Mouse (Mus musculus): ENCODE measurements around the gene Trim11.
"Not testable (repeated sequence)": the region's sequence is repeated elsewhere in the genome, so short reads cannot be mapped to it uniquely, and the experiment has no call there.

Gene Trim11

DNA sequence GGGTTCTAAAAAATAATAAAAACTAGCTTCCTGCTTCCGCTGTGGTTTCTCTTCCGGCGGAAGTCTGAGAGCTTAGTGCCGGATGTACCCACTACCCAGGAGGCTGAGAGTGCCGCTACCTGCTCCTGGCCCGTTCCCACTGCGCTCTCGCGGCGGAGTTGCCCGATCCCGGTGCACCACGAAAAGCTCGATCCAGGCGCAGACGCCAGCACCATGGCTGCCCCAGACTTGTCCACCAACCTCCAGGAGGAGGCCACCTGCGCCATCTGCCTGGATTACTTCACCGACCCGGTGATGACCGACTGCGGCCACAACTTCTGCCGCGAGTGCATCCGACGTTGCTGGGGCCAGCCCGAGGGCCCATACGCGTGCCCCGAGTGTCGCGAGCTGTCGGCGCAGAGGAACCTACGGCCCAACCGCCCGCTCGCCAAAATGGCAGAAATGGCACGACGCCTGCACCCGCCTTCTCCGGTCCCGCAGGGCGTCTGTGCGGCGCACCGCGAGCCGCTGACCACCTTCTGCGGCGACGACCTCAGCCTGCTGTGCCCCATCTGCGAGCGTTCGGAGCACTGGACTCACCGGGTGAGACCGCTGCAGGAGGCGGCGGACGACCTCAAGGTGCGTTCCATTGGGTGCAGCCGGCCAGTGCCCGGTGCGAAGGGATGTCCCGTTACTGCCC, at the start of gene Trim11:
TSS of gene Trim11 (plus strand) at position 67 of the 679 bp plus-strand sequence.
- DNase-seq (ENCODE audit: low read depth, low spot score), result peak; percentile 64

DNA sequence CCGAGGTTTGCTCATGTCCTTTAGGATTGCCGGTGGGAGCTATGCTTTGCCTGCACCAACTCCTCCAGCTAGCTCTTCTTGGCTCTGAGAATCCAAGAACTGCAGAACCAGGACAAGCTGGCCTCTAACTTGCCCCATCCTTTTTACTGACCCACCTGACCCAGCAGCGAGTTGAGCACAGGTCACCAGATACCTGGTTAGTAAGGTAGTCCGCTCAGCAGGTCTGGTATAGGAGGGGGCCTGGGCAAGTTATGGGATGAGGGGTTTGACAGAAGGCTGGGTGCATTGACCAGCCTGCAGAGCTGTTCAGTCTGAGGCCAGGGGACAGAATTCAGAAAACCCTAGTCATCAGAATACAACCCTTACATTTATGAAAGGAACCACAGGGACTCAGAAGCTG, 48.8 kb upstream of the Trim11 start:
- DNase-seq (ENCODE audit: low read depth, low spot score), result no peak

DNA sequence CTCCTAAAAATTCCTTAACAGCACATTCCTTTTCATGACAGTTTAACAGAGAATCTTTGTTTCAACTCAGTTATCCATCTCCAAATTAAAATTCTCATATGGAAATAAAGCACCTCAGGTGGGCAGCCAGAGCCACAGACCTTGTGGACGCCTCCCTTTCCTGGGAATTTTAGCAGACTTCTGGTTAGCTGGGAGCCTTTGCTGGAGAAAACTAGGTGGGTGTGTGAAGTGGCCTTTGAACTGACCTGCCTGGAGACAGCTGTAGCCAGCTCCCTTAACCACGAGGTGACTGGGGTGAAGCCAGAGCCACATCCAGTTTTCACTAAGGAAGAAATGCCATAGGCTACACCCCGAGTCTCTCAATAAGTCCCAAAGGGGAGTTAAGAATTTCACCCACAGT, 48.3 kb upstream of the Trim11 start:
- no peak for DNase-seq (ENCODE audit: low read depth, low spot score)

DNA sequence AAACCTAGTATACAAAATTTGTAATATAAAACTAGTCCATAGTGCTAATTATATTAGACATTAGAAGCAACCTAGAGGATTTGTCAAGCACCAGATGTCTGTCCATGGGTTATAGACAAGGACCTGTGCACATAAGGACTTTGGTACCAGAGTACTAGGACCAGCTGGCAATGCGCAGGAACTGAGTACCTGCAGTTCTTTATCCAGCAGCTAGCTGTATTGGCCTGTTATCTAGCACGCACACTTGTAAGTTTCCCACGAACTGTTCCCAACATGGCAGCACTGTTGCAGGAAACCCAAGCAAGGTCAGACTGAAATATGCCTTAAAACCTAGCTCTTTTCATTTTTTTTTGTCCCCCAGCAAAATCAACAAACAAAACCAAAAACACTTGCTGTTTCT, 47.6 kb upstream of the Trim11 start:
- DNase-seq (ENCODE audit: low read depth, low spot score), result no peak

DNA sequence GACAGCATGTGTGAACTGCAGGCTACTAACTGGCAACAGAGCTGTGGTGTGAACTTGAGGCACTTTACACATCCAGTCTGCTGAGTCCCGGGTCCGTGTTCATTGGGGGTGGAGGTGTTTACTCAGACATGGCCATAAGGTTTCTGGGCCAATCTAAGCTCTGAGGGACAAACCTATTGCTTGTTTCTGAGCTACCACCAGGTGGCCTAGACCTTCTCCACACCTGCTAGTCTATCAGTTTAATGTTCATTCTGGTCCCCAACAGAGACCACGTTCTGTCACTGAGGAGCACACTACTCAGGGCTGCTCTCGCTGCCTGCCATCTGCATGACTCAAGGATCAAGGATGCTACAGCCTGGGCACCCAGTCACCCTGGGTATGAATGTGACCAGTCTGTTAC, 46.3 kb upstream of the Trim11 start:
- no peak for DNase-seq (ENCODE audit: low read depth, low spot score)

DNA sequence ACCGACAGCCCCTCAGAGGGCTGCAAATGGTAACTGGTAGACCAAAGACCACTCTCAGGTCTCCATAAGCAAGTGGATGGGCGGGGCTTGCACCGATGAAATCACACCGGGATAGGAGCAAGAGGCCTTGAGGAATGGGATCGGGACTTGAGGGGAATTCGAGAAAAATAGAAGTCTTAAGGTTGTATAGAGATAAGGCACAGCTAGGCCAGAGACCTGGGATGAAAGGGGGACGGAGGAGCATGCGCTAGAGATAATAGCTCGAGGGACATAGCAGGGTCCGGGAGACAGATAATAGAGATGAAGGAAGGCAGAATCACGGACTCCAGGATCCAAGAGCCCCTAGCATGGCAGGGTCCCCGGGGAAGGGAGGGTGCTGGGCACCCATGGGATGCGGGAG, 40.0 kb upstream of the Trim11 start:
- no peak for DNase-seq (ENCODE audit: low read depth, low spot score)

DNA sequence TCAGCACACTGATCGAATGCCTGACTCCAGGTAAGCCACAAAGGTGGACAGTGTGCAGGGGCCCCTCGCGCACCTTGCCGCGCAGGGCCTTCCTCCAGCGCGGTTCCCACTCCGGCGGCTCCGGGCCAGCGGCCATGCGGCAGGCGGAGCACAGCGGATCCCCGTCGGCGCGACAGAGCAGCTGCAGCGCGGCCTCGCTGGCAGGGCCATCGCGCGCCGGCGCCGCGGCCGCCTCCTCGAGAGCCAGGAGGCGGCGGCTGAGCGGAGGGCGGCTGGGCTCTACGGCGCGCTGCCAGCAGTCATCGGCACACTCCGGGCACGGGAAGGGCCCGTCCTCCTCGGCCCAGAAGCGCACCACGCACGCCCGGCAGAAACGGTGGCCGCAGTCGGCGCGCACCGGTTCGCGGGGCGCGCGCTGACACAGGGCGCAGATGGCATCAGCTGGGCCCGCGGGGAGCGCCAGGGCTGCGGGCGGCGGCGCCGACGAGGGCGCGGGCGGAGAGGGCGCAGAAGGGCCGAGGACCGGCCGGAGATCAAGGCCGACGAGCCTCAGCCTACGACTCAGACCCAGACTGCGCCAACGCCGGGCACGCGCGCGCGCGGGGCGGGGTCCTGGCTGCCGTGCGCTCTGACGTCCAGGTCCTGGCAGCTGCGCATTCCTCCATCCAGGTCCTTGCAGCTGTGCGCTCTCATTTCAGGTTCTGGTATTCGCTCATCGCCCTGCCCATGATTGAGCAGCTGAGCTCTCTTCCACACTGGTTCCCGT, 39.4 kb upstream of the Trim11 start, which contains the start of gene Rnf187:
TSS of gene Rnf187 (minus strand) at position 595 of the 766 bp plus-strand sequence.
- DNase-seq (ENCODE audit: low read depth, low spot score), result peak; percentile 87

DNA sequence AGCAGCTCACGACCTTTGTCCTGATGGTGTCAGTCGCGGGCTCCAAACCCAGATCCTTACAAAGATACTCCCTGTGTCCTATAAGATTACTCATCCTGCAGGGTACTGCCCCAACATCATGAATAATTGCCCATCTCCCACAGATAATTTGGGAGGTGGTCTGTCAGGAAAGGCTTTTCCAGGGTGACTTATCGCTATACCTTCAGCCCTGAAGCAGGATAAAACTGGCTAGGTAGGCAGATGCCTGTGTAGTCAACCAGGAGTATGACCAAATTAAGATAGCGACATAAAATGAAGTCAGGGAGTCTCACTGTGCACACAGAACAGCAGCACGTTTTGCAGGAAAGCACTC, 38.8 kb upstream of the Trim11 start:
- DNase-seq (ENCODE audit: low read depth, low spot score), result no peak

DNA sequence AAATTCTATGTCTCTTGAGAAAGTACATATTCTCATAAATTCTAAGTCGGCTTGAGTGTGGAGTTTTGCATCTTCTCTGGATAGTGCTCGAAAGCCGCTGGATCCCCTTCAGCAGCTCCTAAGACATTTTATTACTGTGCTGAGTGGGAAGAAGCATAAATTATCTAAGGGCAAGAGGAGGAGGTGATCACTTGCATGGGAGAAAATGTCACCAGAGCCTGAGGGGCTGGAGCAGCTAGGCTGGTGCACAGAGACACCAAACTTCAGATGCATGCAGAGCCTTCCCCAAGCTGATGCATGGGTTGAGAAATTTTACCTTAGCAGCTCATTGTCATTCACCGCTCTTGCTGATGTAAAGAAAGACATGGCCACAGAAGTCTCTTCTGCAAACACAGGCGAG, 33.8 kb upstream of the Trim11 start:
- DNase-seq (ENCODE audit: low read depth, low spot score), result no peak

DNA sequence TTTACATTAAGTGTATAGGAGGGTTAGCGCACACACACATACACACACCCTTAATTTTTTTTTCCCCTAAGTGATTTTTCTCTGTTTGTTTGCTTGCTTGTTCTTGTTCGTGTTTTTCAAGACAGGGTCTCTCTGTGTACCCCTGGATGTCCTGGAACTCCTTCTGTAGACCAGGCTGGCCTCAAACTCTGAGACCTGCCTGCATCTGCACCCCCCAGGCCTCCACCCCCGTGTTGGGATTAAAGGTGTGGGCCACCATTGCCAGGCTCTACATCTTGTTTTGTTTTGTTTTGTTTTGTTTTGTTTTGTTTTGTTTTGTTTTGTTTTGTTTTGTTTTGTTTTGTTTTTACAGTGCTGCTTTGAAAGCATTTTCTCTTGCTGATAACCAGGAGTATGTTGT, 30.6 kb upstream of the Trim11 start:
- no peak for DNase-seq (ENCODE audit: low read depth, low spot score)

DNA sequence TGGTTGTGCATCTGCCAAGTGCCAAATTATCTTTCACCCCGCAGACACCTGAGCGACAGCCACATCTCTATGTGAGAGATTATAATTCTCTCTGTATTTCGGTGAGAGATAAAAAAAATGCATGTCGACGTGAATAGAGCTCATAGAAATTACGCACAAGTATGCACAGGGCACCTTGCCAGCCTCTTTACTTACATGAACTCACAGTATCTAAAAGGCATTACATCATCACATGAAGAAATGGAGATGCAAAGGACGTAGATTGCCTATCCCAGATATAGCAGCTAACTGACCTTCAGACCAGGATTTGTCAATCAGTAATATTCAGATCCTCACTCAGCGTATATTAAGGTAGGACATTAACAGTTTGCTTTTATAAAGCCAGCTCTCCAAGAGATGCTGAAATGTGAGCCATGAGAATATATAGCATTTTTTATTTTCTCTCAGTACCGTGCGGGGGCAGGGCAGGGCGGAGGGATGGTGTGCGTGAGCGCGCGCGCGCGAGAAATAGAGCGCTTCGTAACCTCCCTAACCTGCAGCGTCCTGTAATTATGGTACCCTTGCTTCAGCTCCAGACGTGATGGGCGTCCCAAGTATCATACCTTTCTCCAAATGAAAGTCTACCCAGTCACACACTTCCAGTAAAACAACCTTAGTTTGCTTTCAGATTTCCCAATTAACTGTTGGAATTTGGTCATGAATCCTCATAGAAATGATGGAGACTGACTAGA, 29.9 kb upstream of the Trim11 start:
- no peak for DNase-seq (ENCODE audit: low read depth, low spot score)

DNA sequence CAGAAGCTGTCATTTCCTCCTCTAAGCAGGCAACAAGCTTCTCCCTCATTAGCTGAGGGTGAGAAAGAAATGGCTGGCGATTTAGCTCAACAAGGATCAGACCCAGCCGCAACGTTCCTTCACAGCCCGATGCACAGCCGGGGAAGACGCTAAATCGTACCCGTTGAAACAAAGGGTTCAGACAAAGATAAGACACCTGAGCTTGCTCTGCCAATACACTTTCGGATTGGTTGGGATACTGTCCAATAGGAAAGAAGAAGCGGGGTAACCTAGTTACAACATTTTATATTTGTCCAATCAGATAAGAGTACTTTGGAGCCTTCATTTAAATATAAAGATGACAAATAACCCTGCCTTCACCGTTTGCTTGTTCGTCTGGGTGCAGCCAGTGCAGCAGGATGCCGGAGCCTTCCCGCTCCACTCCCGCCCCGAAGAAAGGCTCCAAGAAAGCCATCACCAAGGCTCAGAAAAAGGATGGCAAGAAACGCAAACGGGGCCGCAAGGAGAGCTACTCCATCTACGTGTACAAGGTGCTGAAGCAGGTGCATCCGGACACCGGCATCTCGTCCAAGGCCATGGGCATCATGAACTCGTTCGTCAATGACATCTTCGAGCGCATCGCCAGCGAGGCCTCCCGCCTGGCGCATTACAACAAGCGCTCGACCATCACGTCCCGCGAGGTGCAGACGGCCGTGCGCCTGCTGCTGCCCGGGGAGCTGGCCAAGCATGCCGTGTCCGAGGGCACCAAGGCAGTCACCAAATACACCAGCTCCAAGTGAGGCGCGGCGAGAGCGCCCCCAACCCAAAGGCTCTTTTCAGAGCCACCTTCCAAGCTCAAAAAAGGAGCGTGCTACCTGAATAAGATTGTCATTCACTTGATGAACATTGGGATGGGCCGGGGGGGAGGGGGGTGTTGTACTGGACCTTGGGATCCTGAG, 29.1 kb upstream of the Trim11 start, which contains the start of gene Hist3h2ba:
TSS of gene Hist3h2ba (plus strand) at position 379 of the 938 bp plus-strand sequence.
- DNase-seq (ENCODE audit: low read depth, low spot score), result peak; percentile 72

DNA sequence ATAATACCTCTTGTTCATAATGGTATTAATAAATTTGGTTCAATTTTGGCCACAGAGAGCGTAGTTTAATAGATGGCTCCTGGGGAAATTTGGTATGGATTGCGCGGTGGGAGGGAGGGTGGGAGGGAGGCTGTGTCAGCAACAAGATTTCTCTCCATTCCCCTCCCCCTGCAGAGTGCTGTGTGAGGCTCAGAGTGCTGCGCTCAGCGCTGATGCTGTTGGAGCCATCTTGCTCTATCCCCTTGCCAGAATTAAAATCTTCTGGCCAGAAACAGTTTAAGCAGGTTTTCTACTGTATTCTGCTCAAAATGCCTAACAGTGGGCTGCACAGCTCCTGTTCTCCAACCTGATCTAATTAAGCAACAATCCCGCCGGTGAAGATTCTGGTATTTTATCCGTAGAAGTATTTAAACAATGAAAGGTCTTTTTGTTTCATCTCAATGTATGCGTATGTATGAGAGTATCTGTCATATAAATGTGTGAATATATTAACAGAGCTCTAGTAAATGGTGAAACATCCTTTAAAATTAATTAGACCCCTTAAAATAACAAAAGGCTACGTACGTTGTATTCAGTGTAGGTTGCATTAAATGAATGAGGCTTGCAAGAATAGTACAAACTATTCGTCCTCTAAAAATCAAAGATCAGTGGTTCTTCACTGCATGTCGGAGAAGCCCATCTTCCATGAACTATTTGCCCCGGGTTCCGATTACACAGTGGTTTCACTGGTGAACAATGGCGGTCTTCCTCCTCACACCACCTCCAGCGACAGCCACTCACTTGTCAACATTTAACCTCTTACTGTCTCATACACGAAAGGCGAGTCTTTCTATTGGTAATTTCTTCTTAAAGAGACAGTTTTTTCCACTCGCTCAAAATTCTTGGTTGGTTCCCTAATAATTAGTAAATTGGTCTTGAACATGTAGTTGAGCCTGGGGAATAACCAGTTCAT, 28.1 kb upstream of the Trim11 start:
- DNase-seq (ENCODE audit: low read depth, low spot score), result no peak

DNA sequence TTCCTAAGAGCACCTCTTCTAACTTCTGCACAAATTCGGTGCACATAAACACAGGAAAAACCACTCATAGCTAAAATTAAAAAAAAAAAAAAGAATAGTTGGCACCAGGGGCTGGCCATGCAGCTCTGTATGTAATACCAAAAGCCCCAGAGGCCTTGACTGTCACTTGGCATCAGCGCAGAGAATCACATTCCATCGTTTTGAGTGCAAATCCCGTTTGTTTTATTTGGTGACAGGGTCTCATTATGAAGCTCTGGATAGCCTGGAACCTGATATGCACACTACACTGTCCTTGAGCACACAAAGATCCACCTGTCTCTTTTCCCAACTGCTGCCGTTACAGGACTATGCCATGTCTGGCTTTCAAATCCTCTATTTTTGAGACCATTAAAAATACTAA, 26.7 kb upstream of the Trim11 start:
- no peak for DNase-seq (ENCODE audit: low read depth, low spot score)

DNA sequence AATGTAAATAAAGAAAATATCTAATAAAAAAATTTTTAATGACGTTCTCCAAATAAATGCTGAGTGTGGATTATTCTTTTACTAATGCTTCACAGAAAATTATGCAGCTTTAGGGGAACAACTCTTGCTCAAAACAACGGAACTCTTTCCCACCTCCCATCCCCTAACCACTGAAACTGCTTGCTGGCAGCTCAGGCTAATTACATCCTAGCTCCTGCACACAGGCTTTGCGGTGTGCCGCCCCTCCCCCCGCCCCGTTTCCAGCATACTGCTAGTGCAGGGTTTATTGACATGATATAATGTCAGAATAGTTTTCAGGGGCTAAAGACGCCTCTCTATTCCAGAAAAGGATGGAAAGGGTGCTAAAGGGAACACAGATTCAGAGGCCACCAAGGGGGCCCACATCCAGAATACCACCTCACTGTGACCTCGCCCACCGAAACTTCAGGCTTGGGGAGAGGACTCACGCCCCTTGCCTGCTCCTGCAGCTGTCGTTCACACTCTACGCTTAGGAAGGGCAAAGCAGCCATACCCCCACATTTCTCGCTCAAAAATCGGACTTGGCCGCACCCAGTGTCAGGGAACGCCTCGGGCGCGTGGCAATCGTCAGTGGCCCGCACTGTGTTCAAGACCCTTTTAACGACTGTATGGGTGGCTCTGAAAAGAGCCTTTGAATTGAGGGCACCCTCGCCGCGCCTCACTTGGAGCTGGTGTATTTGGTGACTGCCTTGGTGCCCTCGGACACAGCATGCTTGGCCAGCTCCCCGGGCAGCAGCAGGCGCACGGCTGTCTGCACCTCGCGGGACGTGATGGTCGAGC, 24.3 kb upstream of the Trim11 start:
- DNase-seq (ENCODE audit: low read depth, low spot score), result no peak

DNA sequence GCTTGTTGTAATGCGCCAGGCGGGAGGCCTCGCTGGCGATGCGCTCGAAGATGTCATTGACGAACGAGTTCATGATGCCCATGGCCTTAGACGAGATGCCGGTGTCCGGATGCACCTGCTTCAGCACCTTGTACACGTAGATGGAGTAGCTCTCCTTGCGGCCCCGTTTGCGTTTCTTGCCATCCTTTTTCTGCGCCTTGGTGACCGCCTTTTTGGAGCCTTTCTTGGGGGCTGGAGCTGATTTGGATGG, 23.8 kb upstream of the Trim11 start:
- DNase-seq (ENCODE audit: low read depth, low spot score), result not testable (repeated sequence)

DNA sequence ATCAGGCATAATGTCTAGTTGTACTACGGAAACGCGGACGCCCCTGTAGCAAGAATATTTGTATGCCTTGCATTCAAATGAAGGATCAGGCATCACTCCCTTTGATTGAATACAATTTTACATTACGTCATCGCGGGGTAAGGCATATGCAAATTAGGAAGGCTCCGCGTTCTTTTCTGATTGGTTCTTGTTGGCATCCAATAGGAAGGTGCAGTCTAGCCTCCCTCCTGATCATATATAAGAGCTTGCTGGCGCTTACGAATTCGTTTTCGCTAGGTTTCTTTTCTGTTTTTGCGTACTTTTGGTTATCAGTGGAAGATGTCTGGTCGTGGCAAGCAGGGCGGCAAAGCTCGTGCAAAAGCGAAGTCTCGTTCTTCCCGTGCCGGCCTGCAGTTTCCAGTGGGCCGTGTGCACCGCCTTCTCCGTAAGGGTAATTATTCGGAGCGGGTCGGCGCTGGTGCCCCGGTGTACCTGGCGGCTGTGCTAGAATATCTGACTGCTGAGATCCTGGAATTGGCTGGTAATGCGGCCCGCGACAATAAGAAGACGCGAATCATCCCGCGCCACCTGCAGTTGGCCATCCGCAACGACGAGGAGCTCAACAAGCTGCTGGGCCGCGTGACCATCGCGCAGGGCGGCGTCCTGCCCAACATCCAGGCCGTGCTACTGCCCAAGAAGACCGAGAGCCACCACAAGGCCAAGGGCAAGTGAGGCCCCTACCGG, 23.3 kb upstream of the Trim11 start, which contains the start of the genes Hist3h2a and Trim17:
TSS of gene Hist3h2a (plus strand) at position 266 of the 723 bp plus-strand sequence.
TSS of gene Trim17 (plus strand) at position 266 of the 723 bp plus-strand sequence.
- peak; percentile 81 for DNase-seq (ENCODE audit: low read depth, low spot score)

DNA sequence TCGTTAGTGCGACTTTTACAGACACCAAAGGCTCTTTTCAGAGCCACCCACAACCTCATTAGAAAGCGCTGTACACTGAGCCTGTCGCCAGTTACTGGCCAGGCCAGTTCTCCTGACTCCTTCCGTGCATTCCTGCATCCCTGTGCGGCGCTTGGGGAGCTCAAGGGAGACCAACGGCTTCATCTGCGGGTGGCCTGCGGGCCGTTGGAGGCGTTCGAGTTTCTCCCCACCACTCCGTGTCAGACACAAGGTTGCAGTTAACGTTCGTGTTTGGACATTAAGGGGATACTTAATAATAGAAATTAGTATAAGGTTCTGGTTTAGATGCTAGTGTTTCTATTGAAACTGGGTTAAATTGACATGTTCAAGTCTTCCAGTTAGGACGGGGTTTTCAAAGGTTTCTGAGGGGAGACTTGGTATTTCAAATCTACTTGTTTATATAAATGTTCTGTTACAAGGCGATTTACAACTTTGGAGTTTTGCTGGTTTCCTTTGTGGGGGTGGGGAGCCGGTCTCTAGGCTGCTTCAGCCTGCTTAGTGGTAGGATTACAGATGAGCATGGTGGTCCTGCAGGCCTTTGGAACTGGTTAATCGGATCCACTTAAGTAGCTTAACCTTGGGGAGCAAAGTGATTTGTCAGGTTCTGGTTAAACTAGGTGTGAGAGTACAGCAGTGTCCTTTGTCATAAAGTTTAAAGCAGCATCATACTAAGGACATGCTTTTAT, 22.6 kb upstream of the Trim11 start:
- DNase-seq (ENCODE audit: low read depth, low spot score), result peak; percentile 81
